Mouse (Mus musculus) heart, adult 11 months (tissue): ENCODE results near the gene Otulin.

Source experiments
- DNase-seq: peaks from one replicate; pipeline ENCODE4 v3.0.0; 2022

Otulin gene

DNA sequence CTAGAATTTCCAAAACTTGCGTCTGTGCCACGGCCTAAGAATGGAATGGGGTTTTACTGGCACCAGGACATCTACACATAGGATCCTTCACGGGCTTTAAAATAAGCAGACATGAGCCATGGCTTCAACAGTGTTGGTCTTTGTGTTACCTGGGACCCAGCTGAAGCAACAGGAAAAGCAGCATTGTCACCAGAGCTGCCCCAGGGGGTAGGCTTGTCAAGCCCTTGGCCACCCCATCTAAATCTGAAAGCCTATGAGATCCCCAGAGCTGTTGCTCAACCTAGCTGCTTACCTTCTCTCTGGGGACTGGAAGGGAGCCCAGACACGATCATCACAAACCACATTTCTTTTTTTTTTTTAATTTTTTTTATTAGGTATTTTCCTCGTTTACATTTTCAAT, 132.4 kb downstream of the Otulin start:
- no peak for DNase-seq

DNA sequence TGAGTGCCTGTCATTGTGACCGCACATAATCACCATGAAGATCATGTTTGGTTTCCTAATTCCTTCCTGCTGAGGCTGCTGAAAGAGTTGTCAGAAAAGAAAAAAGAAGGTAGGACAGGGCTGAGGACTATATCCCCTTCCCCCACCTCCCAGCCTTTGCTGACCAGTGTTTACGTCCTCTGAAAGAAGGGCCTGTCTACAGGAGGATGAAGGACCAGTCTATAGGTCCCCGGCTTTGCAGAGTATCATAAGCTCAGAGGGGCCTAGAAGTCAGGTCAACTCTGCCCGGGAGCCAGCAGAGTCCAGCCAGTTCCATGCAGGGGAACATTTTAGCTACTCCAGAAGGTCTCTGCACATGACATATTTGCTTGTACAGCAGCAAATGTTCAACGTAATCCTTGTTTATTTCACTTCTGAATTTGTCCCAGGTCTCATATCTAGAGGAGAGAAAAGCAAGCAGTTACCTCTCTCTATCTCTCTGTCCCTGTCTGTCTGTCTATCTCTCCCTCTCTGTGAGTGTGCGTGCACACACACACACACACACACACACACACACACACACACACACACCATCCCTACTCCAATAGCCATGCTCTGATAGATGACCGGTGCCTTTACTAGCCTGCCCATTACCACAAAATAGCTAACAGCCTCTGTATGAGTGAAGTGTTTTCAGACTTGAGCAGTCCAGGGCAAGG, 133.0 kb downstream of the Otulin start:
- DNase-seq: no peak

DNA sequence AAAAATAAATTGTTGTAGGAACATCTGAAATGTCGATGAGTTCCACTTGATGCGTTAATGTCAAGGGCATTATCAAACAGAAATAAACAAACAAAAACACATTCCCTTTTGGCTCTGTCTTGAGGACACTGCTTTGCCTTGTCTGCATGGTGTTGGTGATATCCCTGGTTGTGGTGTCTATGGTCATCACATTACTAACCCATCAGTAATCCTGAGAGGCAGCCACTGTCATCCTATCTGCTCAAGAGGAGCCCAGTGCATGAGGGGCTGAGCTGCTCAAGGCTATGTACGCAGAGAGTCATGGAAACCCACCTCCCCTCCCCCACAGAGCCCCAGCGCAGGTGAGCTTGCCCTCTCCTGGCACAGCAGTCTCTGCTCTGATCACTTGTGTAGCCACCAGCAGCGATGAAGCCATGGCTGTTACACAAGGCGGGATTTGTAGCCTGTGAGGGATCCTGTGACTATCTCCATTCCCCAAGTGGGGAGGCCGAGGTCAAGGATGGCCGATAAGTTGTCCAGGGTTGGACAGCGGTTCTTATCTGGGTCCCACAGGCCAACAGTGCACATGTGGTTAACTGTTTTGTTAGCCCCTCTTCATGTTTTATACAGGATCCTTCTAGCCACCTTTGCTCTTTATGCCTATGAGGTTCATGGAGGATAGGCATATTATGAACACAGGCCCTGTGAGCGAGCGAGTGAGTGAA, 133.7 kb downstream of the Otulin start:
- no peak for DNase-seq

DNA sequence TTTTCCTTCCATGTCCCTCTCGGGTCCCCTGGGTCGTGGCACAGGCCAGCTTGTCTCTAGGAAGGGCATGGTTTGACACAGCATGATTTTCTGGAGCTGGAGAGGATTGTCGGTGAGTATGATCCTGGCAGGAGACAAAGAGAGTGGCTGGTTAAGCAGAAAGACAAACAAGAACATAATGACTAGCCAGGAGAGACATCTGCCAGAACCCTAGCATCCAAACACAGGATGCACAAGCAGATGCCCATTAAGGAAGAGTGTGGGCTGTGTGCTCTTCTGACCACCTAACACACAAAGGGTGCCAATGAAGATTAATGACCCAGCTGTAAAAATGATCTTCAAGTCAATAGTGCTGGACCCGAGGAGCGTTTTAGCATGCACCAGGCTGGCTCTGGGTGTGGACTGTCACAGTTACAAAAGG, 134.5 kb downstream of the Otulin start:
- no peak for DNase-seq

DNA sequence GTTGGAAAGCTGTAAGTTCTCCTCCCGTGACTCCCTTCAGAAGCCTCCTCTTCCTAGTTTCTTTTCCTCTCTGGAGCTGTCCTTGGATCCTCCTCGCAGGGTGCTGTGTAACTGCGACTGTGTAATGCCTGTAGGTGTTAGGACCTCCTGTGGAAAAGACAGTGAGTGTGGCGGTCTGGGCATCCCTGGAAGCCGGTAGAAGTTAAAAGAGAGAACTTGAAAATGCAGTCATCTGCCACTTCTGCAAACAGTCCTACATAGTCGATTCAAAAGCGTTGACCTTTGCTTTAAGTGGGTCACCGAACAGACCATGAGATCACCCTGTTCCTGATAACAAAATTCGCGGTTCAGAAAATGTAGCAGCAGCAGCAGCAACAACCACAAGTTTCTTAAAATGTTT, 137.0 kb downstream of the Otulin start:
- DNase-seq: no peak

DNA sequence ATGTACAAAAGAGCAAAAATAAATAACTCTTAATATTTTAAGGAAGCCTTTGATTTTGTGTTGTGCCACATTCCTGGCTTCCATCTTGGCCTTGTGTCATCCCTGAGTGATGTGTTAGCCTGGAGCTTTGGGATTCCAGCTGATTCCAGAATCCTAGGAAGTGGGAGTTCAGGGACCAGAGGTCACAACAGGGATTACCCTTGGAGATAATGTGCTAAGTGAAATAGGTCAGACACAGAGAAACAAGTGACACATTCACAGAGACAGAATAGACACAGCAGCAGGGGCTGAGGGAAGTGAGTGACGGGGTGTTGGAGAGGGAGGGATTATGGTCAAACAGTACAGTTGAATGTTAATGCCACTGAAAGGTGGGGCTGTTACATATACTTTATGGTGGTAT, 137.8 kb downstream of the Otulin start:
- DNase-seq: no peak
